Mouse (Mus musculus) liver, postnatal 0 days (tissue): ENCODE data around the gene Shroom3.

ENCODE experiments used
- CTCF ChIP-seq: sonication (generic); IDR thresholded peaks from 2 replicates; pipeline ENCODE4 v1.5.1; 2016; ENCODE audit warnings: antibody characterized with exemption, low read depth
- EP300 ChIP-seq: IDR thresholded peaks from 2 replicates; pipeline ENCODE4 v1.6.1; 2016; ENCODE audit warnings: antibody characterized with exemption, low read depth, mild to moderate bottlenecking

DNA sequence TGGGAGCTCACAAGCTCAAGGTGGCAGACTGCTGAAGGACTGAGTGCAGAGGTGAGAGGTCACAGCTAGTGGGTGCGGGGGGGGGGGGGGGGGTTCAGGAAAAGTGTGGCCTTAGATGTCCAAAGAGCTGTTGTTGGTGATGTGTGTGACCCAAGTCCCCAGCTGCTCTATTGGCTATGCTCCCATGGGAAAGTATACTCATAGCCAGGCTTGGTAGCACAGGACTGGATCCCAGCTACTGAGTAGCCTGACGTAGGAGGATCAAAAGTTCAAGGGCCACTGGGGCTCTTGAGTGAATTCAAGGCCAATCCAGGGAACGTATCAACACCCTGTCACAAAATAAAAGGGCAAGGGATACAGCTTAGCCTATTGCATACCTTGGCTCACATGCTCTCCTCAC is 35.6 kb downstream of the Shroom3 start:
- TF ChIP-seq CTCF (no peak), EP300 (no peak)
